Mouse (Mus musculus) brain, embryonic 14.5 days (tissue): ENCODE measurements around the gene Mapk10.

Experiments
- CTCF ChIP-seq: fragments of 200-500 bp; IDR thresholded peaks from 2 replicates; pipeline ENCODE4 v1.5.1; 2012; ENCODE audit warnings: inconsistent platforms, mild to moderate bottlenecking, moderate library complexity, borderline replicate concordance; ENCODE audit not compliant: insufficient read depth, insufficient read length; ENCODE audit errors: extremely low read depth
- POLR2A ChIP-seq: fragments of 200-500 bp; IDR thresholded peaks from 2 replicates; pipeline ENCODE4 v1.6.1; 2012; ENCODE audit warnings: mild to moderate bottlenecking, inconsistent platforms, borderline replicate concordance; ENCODE audit not compliant: poor library complexity, insufficient read depth, insufficient read length, severe bottlenecking; ENCODE audit errors: extremely low read depth

DNA sequence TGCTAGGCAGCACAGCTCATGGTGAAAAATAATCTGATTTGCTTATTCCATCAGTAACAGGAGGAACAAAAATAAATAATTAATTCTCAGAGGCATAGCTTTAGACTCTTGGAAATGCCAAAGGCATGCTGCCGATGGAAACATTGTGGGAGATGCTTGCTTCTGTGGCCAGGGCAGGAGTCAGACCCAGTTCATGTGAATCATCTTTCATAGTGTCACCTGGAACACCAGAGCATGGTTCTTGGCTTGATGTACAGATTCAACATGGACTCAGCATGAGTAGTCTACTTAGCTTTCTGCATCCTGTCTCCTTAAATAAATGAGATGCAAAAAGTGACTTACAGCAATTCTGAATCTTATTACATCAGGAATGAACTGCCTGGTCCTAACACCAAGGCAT lies 109.0 kb downstream of the Mapk10 start:
- TF ChIP-seq POLR2A (no peak), CTCF (no peak)
